Mouse (Mus musculus) embryonic facial prominence, embryonic 12.5 days (tissue): ENCODE data around the gene E130114P18Rik. TPM values are rescaled to one million over a fixed set of nuclear protein-coding genes. Genes with fewer than 3 reads are reported as not detected.

ENCODE experiments used
- ATAC-seq: fragments of 200-750 bp; cut with Nextera tagmentation; 2 replicates; pipeline ENCODE4 v1.8.0; 2017; ENCODE audit not compliant: insufficient number of reproducible peaks, insufficient read depth, low FRiP score, low TSS enrichment
- H3K27ac ChIP-seq: fragments of 300-500 bp; sonication (generic); 2 replicates; pipeline ENCODE4 v1.5.1; 2016; ENCODE audit warnings: mild to moderate bottlenecking
- H3K27me3 ChIP-seq: fragments of 300-500 bp; sonication (generic); 2 replicates; pipeline ENCODE4 v1.6.1; 2016; ENCODE audit warnings: mild to moderate bottlenecking, moderate library complexity
- H3K36me3 ChIP-seq: fragments of 300-500 bp; sonication (generic); 2 replicates; pipeline ENCODE4 v1.6.1; 2016; ENCODE audit warnings: mild to moderate bottlenecking
- H3K4me1 ChIP-seq: fragments of 300-500 bp; sonication (generic); 2 replicates; pipeline ENCODE4 v1.6.1; 2016
- H3K4me2 ChIP-seq: fragments of 300-500 bp; sonication (generic); replicated peaks from 2 replicates; pipeline ENCODE4 v1.6.1; 2016; ENCODE audit warnings: mild to moderate bottlenecking, moderate library complexity
- H3K4me3 ChIP-seq: fragments of 300-500 bp; sonication (generic); 2 replicates; pipeline ENCODE4 v1.5.1; 2016; ENCODE audit warnings: mild to moderate bottlenecking
- H3K9ac ChIP-seq: fragments of 300-500 bp; sonication (generic); 2 replicates; pipeline ENCODE4 v1.6.1; 2016; ENCODE audit warnings: mild to moderate bottlenecking, moderate library complexity
- H3K9me3 ChIP-seq: fragments of 300-500 bp; sonication (generic); 2 replicates; pipeline ENCODE4 v1.6.1; 2016; ENCODE audit warnings: mild to moderate bottlenecking, moderate library complexity
- WGBS: fragments of 180-500 bp; shearing (Covaris S2); methylation state at CpG from one replicate; pipeline ENCODE4 v1.1.7; 2016; 5-methylcytosine and 5-hydroxymethylcytosine counted together
- polyA plus RNA-seq: library from polyadenylated mRNA; unstranded; fragments of >200 nt; fragmentation: Nextera tagmentation; extraction: Ambion mirVana; gene quantifications from 2 replicates; pipeline ENCODE4 v1.2.1, GENCODE M21; 2016

The E130114P18Rik gene
- polyA plus RNA-seq, 1 experiment from 2014 or later: 7.5 TPM

- no peak overlapping the region for H3K4me2 ChIP-seq
- no peak overlapping the region for H3K9ac ChIP-seq
- H3K27ac ChIP-seq: no peak overlapping the region
- no peaks in the 10 kb centered on the region for H3K27me3 ChIP-seq
- no peak overlapping the region for H3K4me3 ChIP-seq
- no peaks in the 10 kb centered on the region for H3K9me3 ChIP-seq
- 0 out of 2 replicates have a peak, but pooled peaks cover 2% of the 10 kb centered on the region for H3K4me1 ChIP-seq
- WGBS: 26% methylated on average over 4 of the region's 4 CpGs
- ATAC-seq: no peak
- H3K36me3 ChIP-seq: no peaks in the 10 kb centered on the region
Measured at GRCm38 (mm10) chr4:97764616-97765015, 13.3 kb downstream of the E130114P18Rik start.

GRCm38 (mm10) chr4:97758661-97759060 is 19.2 kb downstream of the E130114P18Rik start:
- Histone ChIP-seq H3K9me3 (no peaks in the 10 kb centered on the region), H3K9ac (peak overlapping the region; percentile 54; the same call in 1 of the 2 replicates), H3K27me3 (peaks cover 15% of the 10 kb centered on the region), H3K4me3 (no peak overlapping the region), H3K27ac (no peak overlapping the region), H3K4me2 (peak overlapping the region; percentile 66), H3K4me1 (peaks cover 9% of the 10 kb centered on the region), H3K36me3 (no peaks in the 10 kb centered on the region)
- WGBS: 22% methylated on average over 3 of the region's 3 CpGs
- no peak for ATAC-seq

DNA sequence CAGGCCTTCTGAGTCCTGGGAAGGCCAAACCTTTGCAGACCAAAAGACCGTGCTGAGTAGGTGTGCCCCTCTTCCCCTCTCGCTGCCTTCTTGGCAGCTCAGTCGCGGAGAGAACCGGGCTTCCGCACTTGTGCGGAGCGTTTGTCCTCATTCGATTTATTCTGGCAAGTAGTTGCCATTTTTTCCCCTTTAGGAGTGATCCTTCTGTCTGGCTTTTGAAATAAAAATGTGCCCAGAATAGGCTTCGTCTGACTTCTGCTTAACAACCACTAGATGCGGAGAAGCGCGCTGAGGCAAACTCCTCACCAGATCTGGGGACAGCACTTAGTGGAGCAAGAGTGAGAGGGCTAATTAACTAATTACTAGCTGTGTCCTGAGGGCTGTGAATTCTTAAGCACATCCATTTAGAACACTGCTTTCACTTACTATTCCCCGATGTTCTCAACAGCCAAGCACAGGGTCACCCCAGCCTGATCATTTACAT is 19.9 kb downstream of the E130114P18Rik start:
- Histone ChIP-seq H3K9ac (peak overlapping the region; percentile 54), H3K4me2 (peak overlapping the region; percentile 66), H3K4me1 (peaks cover 9% of the 10 kb centered on the region), H3K36me3 (no peaks in the 10 kb centered on the region), H3K9me3 (no peaks in the 10 kb centered on the region), H3K4me3 (peak overlapping the region; percentile 48), H3K27me3 (peaks cover 19% of the 10 kb centered on the region), H3K27ac (peak overlapping the region; percentile 80; the same call in 1 of the 2 replicates)
- 2% methylated on average over 14 of the region's 14 CpGs for WGBS
- ATAC-seq: no peak

- Histone ChIP-seq H3K9ac (peak overlapping the region; percentile 54), H3K9me3 (no peaks in the 10 kb centered on the region), H3K4me2 (peak overlapping the region; percentile 66), H3K27ac (peak overlapping the region; percentile 80), H3K4me3 (peak overlapping the region; percentile 48), H3K4me1 (peaks cover 9% of the 10 kb centered on the region), H3K36me3 (no peaks in the 10 kb centered on the region), H3K27me3 (peaks cover 19% of the 10 kb centered on the region)
- ATAC-seq: peak; percentile 74
- 1% methylated on average over 38 of the region's 38 CpGs for WGBS
Measured at GRCm38 (mm10) chr4:97757207-97757977, 20.5 kb downstream of the E130114P18Rik start.

GRCm38 (mm10) chr4:97754241-97754640 is 23.6 kb downstream of the E130114P18Rik start:
- no peak overlapping the region for H3K4me3 ChIP-seq
- no peak overlapping the region for H3K9ac ChIP-seq
- H3K4me1 ChIP-seq: peaks cover 18% of the 10 kb centered on the region
- H3K27ac ChIP-seq: no peak overlapping the region
- H3K9me3 ChIP-seq: no peaks in the 10 kb centered on the region
- H3K4me2 ChIP-seq: no peak overlapping the region
- H3K27me3 ChIP-seq: peaks cover 17% of the 10 kb centered on the region
- WGBS: 15% methylated on average over 12 of the region's 12 CpGs
- ATAC-seq: no peak
- no peaks in the 10 kb centered on the region for H3K36me3 ChIP-seq

GRCm38 (mm10) chr4:97753521-97753920 is 24.4 kb downstream of the E130114P18Rik start:
- H3K9me3 ChIP-seq: no peaks in the 10 kb centered on the region
- no peak overlapping the region for H3K27ac ChIP-seq
- no peak overlapping the region for H3K9ac ChIP-seq
- H3K36me3 ChIP-seq: no peaks in the 10 kb centered on the region
- no peak overlapping the region for H3K4me2 ChIP-seq
- 8% methylated on average over 1 of the region's 1 CpGs for WGBS
- peaks cover 15% of the 10 kb centered on the region for H3K4me1 ChIP-seq
- H3K4me3 ChIP-seq: no peak overlapping the region
- ATAC-seq: no peak
- H3K27me3 ChIP-seq: peaks cover 17% of the 10 kb centered on the region

GRCm38 (mm10) chr4:97752276-97753010 is 25.4 kb downstream of the E130114P18Rik start:
- H3K4me3 ChIP-seq: peak overlapping the region; percentile 40; the same call in 1 of the 2 replicates
- H3K27ac ChIP-seq: no peak overlapping the region
- H3K9me3 ChIP-seq: no peaks in the 10 kb centered on the region
- ATAC-seq: no peak
- H3K4me1 ChIP-seq: peaks cover 15% of the 10 kb centered on the region; the same call in 1 of the 2 replicates
- 27% methylated on average over 5 of the region's 5 CpGs for WGBS
- peak overlapping the region; percentile 81 for H3K4me2 ChIP-seq
- H3K36me3 ChIP-seq: no peaks in the 10 kb centered on the region
- H3K9ac ChIP-seq: no peak overlapping the region; the same call in 1 of the 2 replicates
- peaks cover 17% of the 10 kb centered on the region for H3K27me3 ChIP-seq

DNA sequence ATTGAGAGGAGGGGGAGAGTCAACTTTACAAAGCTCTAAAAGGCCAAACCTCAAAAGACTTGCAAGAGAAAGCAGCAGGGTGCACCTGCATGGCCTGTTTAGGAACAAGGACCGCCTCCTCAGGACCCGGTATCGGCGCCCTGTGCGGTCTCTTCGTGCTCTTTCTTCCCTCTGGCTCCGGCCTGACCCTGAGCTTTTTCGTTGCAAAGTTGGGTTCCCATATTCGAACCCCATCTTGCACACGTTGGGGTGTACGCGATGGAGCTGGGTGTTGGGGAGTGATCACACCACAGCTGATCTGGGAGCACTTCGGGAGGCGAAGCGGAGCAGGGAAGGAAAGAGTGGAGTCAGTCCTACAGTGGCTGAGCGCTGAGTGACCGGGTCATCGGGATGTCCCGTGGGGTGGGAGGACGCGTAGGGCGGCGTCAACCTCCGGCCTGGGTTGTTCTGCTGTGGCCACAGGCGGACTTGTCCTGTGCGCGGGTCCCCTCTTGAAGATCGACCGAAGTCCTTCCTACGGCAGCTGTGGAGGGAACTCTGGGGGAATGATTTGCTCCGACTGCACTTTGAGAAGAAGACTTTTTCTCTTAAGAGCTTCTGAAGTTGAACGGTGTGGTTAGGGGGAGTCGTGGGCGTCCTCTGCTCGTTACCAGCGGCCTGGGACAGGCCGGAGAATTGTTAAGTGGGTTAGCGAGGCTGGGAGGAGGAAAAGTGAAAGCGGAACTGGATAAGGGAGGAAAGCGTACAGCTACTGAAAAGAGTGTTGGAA is 26.2 kb downstream of the E130114P18Rik start:
- 1% methylated on average over 40 of the region's 40 CpGs for WGBS
- Histone ChIP-seq H3K36me3 (no peaks in the 10 kb centered on the region), H3K4me2 (peak overlapping the region; percentile 81), H3K4me3 (peak overlapping the region; percentile 40), H3K27ac (peak overlapping the region; percentile 23; the same call in 1 of the 2 replicates), H3K4me1 (peaks cover 15% of the 10 kb centered on the region; the same call in 1 of the 2 replicates), H3K9me3 (no peaks in the 10 kb centered on the region), H3K9ac (peak overlapping the region; percentile 52), H3K27me3 (peaks cover 17% of the 10 kb centered on the region)
- peak; percentile 35 for ATAC-seq

DNA sequence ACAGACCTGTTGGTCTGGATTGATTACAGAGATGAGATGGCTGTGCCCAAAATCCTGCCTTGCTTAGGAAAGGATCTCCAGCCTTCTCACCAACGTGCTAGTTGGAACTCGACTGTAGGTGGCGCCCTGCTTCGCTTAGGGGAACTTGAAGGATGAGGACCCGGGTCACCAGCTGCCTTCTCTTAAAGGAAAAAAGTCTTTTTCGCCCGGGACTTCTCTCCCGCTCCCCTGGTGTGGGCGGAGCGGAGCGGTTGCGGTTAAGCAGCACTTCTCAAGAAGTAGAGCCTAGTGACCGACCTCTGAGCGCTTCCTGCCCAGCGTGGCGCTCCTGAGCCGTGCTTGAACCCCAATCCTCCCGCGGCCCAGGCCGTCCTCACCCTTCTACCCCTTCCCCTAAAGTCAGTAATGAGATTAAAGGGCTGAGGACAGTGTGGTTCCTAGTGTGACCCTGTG is 26.8 kb downstream of the E130114P18Rik start:
- peaks cover 15% of the 10 kb centered on the region; the same call in 1 of the 2 replicates for H3K4me1 ChIP-seq
- WGBS: under 1% methylated on average over 20 of the region's 20 CpGs
- H3K4me3 ChIP-seq: peak overlapping the region; percentile 40
- H3K9me3 ChIP-seq: no peaks in the 10 kb centered on the region
- peaks cover 17% of the 10 kb centered on the region for H3K27me3 ChIP-seq
- 0 out of 2 replicates have a peak overlapping the region, but pooled peaks have one; percentile 23 for H3K27ac ChIP-seq
- no peaks in the 10 kb centered on the region for H3K36me3 ChIP-seq
- H3K9ac ChIP-seq: peak overlapping the region; percentile 52; the same call in 1 of the 2 replicates
- H3K4me2 ChIP-seq: peak overlapping the region; percentile 81
- ATAC-seq: peak; percentile 64

- H3K4me2 ChIP-seq: no peak overlapping the region
- 47% methylated on average over 4 of the region's 4 CpGs for WGBS
- no peak overlapping the region for H3K9ac ChIP-seq
- H3K36me3 ChIP-seq: no peaks in the 10 kb centered on the region
- no peak for ATAC-seq
- no peaks in the 10 kb centered on the region for H3K9me3 ChIP-seq
- H3K4me3 ChIP-seq: no peak overlapping the region
- H3K27me3 ChIP-seq: peaks cover 16% of the 10 kb centered on the region
- H3K27ac ChIP-seq: no peak overlapping the region
- peaks cover 15% of the 10 kb centered on the region; the same call in 1 of the 2 replicates for H3K4me1 ChIP-seq
Measured at GRCm38 (mm10) chr4:97750401-97750800, 27.5 kb downstream of the E130114P18Rik start.
